Mouse (Mus musculus) fibroblast of lung, adult 2 months (primary cell): ENCODE data around the gene Dnali1.

Source experiments
- DNase-seq: peaks from one replicate; pipeline ENCODE4 v3.0.0-alpha.2; 2011; ENCODE audit warnings: low read depth

Dnali1 gene

DNA sequence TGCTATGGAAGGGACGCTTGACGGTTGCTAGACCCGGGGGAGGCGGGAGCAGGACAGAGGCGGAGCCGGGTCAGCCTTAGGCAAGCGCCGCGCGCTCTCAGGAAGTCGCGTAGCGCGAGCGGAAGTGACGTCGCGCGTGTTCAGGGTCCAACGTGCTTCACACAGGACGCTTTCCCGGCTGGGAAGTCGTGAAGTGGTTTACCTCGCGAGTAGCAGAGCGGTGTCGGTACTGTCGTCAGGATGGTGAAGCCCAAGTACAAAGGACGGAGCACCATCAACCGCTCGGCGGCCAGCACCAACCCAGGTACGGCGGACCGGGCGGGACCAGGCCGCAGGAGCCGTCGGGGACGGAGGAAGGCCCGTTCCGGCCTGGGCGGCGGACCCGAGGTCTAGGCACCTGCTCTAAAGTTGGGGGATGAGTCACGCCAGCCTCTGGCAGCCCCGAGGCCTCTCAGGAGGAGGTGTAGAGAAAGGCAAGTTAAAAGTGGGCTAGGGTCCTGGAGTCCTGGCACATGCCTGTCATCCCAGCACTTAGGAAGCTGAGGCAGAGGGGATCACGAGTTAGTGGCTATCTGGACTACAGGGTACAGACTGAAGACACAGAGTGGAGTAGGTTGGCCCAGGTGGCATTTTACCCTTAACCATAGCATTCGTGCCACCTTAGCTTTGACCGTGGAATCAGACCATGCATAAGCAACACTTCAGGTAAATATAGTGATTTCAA lies 35.5 kb downstream of the Dnali1 start:
- peak; percentile 80 for DNase-seq

DNA sequence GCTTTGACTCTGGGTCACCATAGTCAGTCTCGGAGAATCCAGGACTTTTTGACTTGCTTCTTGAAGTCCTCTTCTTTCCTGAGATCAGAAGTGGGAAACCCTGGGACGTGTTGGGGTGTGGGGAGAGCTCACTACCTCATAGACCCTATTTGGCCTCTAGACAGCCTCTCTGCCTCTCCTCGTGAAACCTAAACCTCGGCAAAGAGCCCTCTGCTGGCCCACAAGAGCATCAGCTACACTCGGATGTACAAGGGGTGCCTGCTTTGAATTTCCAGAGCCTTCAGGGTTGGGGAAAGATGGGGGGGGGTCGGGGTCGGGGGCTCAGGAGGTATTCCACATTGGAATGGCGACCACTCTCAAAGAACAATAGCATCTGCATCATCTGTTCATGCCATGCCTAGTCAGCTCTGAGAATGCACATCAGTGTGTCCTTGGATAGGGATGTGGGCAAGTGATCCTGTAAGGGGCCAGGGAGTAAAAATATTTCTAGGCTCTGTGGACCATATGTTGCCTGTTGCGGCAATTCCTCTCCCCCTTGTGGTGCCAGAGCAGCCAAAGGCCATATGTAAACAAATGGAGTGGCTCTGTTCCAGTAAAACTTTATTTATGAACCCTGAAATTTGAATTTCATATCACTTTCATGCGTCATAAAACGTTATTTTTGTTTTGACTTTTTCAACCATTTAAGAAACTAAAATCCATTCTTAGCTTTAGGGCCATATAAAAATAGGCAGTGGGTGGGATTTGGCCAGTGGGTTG lies 44.5 kb downstream of the Dnali1 start:
- no peak for DNase-seq

DNA sequence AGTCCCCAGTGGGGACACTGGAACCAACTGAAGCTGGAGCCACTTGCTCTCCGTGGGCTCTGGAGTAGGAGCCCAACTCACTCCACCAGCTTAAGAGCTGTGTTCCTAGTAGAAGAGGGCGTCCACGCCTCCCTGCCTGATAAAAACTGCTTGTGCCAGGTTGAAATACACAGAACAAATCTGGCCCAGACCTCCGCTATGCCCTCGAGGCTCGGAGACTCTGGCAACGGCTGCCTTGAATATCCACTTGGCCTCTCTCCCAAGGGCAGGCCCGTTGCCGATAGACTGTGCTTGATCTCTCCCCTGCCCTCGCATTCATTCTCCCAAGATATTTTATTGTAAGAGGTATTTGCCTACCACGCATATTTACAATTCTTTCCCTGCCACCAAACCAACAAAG lies 48.1 kb downstream of the Dnali1 start:
- peak; percentile 69 for DNase-seq

DNA sequence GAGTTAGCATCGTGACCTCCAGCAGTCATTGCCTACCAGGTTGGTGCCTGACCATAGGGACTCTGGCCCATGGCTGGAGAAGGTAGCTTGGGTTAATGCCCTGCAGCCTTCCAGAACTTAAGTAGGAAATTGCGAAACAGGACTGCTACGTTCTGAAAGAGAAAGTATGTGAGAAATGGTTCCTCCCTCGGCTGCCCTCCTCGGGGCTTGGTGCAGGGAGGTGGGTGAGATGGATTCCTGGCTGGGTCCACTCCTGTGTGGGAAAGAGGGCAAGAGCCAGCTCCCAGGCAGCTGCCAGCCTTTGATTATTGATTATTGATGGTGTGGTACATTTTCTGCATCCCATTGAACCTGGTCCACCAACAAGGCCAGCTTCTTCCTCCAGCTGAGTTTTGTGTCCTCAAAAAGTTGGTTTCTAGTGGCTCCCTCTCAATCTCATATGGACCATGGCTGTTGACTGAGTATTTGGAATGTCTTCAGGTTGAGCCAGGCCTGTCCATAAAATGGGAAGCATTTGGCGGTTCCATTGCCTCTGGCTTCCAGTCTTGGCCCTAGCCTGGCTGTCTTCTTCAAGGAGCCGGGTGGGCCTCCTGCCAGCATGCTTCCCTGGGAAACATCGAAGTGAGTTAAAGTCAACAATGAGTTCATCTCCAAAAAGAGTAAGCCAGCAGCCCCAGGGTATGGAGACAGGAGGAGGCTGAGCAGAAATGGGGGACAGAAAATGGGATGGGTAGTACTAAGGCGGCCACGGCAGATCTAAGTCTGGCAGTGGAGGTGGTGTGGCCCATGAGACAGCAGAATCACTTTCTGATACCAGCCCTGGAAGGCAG lies 49.5 kb downstream of the Dnali1 start, which contains the start of gene Gnl2:
Gnl2 (plus strand) TSS at position 780 of the 830 bp plus-strand sequence.
- peak; percentile 72 for DNase-seq

DNA sequence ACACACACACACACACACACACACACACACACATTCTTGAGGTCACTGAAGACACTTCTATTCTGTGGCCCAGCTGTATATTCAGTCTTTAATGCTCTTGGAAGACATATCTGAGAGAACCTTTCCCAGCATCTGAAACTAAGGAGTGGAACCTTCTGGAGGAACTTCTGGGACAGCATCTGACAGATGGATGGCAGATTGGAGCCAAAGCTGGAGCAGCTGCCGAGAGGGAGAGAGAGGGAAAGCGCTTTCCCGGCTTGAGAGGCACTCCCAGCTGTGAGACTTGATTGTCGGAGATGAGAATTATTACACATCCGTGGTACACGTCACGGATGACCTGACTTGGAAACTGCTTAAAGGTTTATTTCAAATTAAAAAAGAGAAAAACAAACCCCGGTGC lies 56.8 kb downstream of the Dnali1 start:
- DNase-seq: no peak

DNA sequence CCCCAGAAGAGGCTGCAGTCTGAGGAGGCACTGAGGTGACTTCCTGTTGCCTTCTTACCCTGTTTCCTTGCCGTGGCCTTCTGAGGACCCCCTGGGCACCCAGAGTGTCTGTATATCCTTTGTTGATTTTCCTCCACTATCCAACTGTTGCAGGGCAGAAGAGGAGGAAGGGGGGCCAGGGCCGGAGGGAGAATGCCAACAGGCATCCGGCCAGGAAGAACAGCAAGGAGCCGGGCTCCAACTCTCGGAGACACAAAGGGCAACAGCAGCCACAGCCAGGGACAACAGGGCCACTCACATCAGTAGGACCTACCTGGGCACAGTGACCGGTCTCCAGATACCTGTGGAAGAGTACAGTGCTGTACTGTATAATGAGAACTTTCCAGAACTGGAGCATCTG lies 57.3 kb downstream of the Dnali1 start:
- no peak for DNase-seq

DNA sequence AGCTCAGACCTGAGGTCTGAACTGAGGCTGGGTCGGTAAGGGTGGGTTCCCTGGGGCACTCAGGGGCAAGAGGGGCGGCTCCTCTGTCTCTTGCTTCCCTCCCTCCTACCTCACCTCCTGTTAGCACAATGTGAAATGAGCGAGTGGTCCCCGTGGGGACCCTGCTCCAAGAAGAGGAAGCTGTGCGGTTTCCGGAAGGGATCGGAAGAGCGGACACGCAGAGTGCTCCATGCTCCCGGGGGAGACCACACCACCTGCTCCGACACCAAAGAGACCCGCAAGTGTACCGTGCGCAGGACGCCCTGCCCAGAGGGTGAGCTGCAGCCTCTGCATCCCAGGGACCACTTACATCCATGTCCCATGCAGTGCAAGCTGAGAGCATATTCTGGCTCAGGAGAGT lies 58.0 kb downstream of the Dnali1 start:
- no peak for DNase-seq
